Mouse (Mus musculus) heart, embryonic 14.5 days (tissue): Measurements from ENCODE around the gene Hspa1l. TPM values are rescaled to one million over a fixed set of nuclear protein-coding genes. Genes with fewer than 3 reads are reported as not detected.

Experiments used
- polyA plus RNA-seq: library from polyadenylated mRNA; unstranded; fragments of >200 nt; fragmentation: Nextera tagmentation; extraction: Ambion mirVana; gene quantifications from 2 replicates; pipeline ENCODE4 v1.2.1, GENCODE M21; 2014

Gene Hspa1l
- polyA plus RNA-seq, 1 experiment from 2014 or later: 2.7 TPM

Other genes with a start within 250 kb of the Hspa1l start
- 0.13 and 0.23 TPM in 2 replicates for gene C4b, start 228.8 kb upstream of the Hspa1l start, polyA plus RNA-seq
- gene Cyp21a1, start 168.1 kb upstream of the Hspa1l start, polyA plus RNA-seq: not detected in 2 replicates
- 17.1 and 18.4 TPM in 2 replicates for gene Stk19, start 135.8 kb upstream of the Hspa1l start, polyA plus RNA-seq
- 26.6 and 33.1 TPM in 2 replicates for gene Dxo, start 135.7 kb upstream of the Hspa1l start, polyA plus RNA-seq
- 22.4 and 23.0 TPM in 2 replicates for gene Skiv2l, start 122.5 kb upstream of the Hspa1l start, polyA plus RNA-seq
- gene Nelfe, start 122.3 kb upstream of the Hspa1l start, polyA plus RNA-seq: 65.7 and 65.8 TPM in 2 replicates
- gene Cfb, start 110.2 kb upstream of the Hspa1l start, polyA plus RNA-seq: 1.2 and 2.7 TPM in 2 replicates
- 0.38 and 0.53 TPM in 2 replicates for gene Zbtb12, start 93.2 kb upstream of the Hspa1l start, polyA plus RNA-seq
- gene Gm20547, start 90.7 kb upstream of the Hspa1l start, polyA plus RNA-seq: not detected in 2 replicates
- gene C2, start 74.4 kb upstream of the Hspa1l start, polyA plus RNA-seq: 1.0 and 1.2 TPM in 2 replicates
- gene Ehmt2, start 74.2 kb upstream of the Hspa1l start, polyA plus RNA-seq: 31.4 and 35.2 TPM in 2 replicates
- not detected in 2 replicates for gene Slc44a4, start 58.2 kb upstream of the Hspa1l start, polyA plus RNA-seq
- 13.7 and 14.6 TPM in 2 replicates for gene Neu1, start 41.5 kb upstream of the Hspa1l start, polyA plus RNA-seq
- gene Hspa1b, start 13.5 kb upstream of the Hspa1l start, polyA plus RNA-seq: 0.09 and 0.19 TPM in 2 replicates
- 0.55 TPM in 1 of 2 replicates, not detected in the other for gene Gm20481, start 2.8 kb upstream of the Hspa1l start, polyA plus RNA-seq
- gene Hspa1a, start 547 bp upstream of the Hspa1l start, polyA plus RNA-seq: 2.3 and 2.9 TPM in 2 replicates
- gene Lsm2, start 9.2 kb downstream of the Hspa1l start, polyA plus RNA-seq: 132 and 136 TPM in 2 replicates
- 41.7 and 42.9 TPM in 2 replicates for gene Vars, start 28.3 kb downstream of the Hspa1l start, polyA plus RNA-seq
- gene Vwa7, start 43.9 kb downstream of the Hspa1l start, polyA plus RNA-seq: 0.28 and 0.42 TPM in 2 replicates
- 1.5 and 2.2 TPM in 2 replicates for gene Sapcd1, start 55.3 kb downstream of the Hspa1l start, polyA plus RNA-seq
- 2.6 and 3.5 TPM in 2 replicates for gene Msh5, start 74.0 kb downstream of the Hspa1l start, polyA plus RNA-seq
- 108 TPM in 2 replicates for gene Clic1, start 77.3 kb downstream of the Hspa1l start, polyA plus RNA-seq
- 186 and 222 TPM in 2 replicates for gene Ddah2, start 86.3 kb downstream of the Hspa1l start, polyA plus RNA-seq
- not detected in 2 replicates for gene Ly6g6c, start 92.7 kb downstream of the Hspa1l start, polyA plus RNA-seq
- gene Mpig6b, start 93.5 kb downstream of the Hspa1l start, polyA plus RNA-seq: 0.54 and 0.73 TPM in 2 replicates
- 0.32 TPM in 1 of 2 replicates, not detected in the other for gene Ly6g6e, start 104.2 kb downstream of the Hspa1l start, polyA plus RNA-seq
- 1.9 and 2.6 TPM in 2 replicates for gene Ly6g6d, start 105.4 kb downstream of the Hspa1l start, polyA plus RNA-seq
- not detected in 2 replicates for gene Ly6g6f, start 112.9 kb downstream of the Hspa1l start, polyA plus RNA-seq
- 61.9 and 64.5 TPM in 2 replicates for gene Abhd16a, start 116.6 kb downstream of the Hspa1l start, polyA plus RNA-seq
- gene Ly6g5c, start 135.6 kb downstream of the Hspa1l start, polyA plus RNA-seq: 0.59 TPM in 1 of 2 replicates, not detected in the other
- 0.28 TPM in 1 of 2 replicates, not detected in the other for gene Ly6g5b, start 142.7 kb downstream of the Hspa1l start, polyA plus RNA-seq
- 10.0 and 11.4 TPM in 2 replicates for gene Gpank1, start 148.8 kb downstream of the Hspa1l start, polyA plus RNA-seq
- gene Csnk2b, start 149.3 kb downstream of the Hspa1l start, polyA plus RNA-seq: 219 and 234 TPM in 2 replicates
- gene D17H6S53E, start 153.7 kb downstream of the Hspa1l start, polyA plus RNA-seq: 8.7 and 10.1 TPM in 2 replicates
- 0.34 TPM in 1 of 2 replicates, not detected in the other for gene Apom, start 159.3 kb downstream of the Hspa1l start, polyA plus RNA-seq
- 63.3 and 68.6 TPM in 2 replicates for gene Bag6, start 162.5 kb downstream of the Hspa1l start, polyA plus RNA-seq
- 81.9 and 138 TPM in 2 replicates for gene Prrc2a, start 192.2 kb downstream of the Hspa1l start, polyA plus RNA-seq
- 7.4 and 9.4 TPM in 2 replicates for gene Aif1, start 203.4 kb downstream of the Hspa1l start, polyA plus RNA-seq
- gene Lst1, start 215.7 kb downstream of the Hspa1l start, polyA plus RNA-seq: 9.5 and 11.2 TPM in 2 replicates
- gene Ltb, start 221.7 kb downstream of the Hspa1l start, polyA plus RNA-seq: 0.40 and 0.61 TPM in 2 replicates
- not detected in 2 replicates for gene Tnf, start 229.3 kb downstream of the Hspa1l start, polyA plus RNA-seq
- not detected in 2 replicates for gene Lta, start 232.6 kb downstream of the Hspa1l start, polyA plus RNA-seq
- gene Gm16181, start 248.1 kb downstream of the Hspa1l start, polyA plus RNA-seq: 0.69 TPM in 1 of 2 replicates, not detected in the other